Mouse (Mus musculus): ENCODE data around the gene Mum1. TPM values are rescaled to one million over a fixed set of nuclear protein-coding genes. Genes with fewer than 3 reads are reported as not detected.
A peak's percentile ranks its signal among the peaks of the same experiment; 100 is the strongest.

Mum1 gene
- polyA plus RNA-seq, 1 experiment from 2014 or later, result 21.9 TPM

DNA sequence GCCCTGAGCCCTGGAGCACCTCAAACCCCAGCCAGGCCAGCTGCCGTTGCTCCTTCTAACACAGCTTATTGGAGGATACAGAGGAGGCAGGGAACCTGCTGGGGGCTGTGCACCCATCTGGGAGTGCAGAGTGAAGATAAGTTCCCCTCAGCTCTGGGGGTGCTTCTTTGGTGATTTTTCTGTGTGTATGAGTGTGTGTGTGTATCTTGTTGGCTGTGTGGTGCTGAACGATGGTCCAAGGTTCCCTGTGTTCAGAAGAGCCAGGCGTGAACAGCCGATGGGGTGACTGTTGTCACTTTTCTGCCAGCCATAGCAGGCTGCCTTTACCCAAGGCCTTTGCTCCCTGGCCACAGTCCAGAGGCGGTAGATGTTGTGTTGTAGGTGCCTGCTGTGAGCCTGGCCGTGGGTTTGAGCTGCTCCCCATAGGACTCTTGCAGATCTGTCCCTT is 44.5 kb downstream of the Mum1 start:
- H3K4me2 ChIP-seq (replicated peaks; ENCODE audit: low read depth), result peak overlapping the region; percentile 40
- 40% methylated on average over 6 of the region's 6 CpGs for WGBS
- H3K27ac ChIP-seq (ENCODE audit: low read depth, low read length), result peak overlapping the region; percentile 87
- TF ChIP-seq CTCF (IDR thresholded peaks at IDR 0.05; ENCODE audit: low read depth), result no peak
- no peaks in the 10 kb centered on the region for H3K9me3 ChIP-seq (ENCODE audit: control insufficient read depth)
- H3K9ac ChIP-seq (ENCODE audit: low read depth, low read length), result 0 out of 2 replicates have a peak overlapping the region, but pooled peaks have one; percentile 0
- 0 out of 2 replicates have a peak, but pooled peaks cover 6% of the 10 kb centered on the region for H3K4me1 ChIP-seq (replicated peaks; ENCODE audit: control insufficient read depth, insufficient read depth, low read length)
- H3K36me3 ChIP-seq (ENCODE audit: control insufficient read depth, insufficient read depth), result peaks cover 21% of the 10 kb centered on the region
- no peaks in the 10 kb centered on the region for H3K27me3 ChIP-seq (replicated peaks; ENCODE audit: control insufficient read depth, insufficient read depth, low read length)
- ATAC-seq, result peak; percentile 51
- no peak overlapping the region for H3K4me3 ChIP-seq (ENCODE audit: low read depth, low read length)

DNA sequence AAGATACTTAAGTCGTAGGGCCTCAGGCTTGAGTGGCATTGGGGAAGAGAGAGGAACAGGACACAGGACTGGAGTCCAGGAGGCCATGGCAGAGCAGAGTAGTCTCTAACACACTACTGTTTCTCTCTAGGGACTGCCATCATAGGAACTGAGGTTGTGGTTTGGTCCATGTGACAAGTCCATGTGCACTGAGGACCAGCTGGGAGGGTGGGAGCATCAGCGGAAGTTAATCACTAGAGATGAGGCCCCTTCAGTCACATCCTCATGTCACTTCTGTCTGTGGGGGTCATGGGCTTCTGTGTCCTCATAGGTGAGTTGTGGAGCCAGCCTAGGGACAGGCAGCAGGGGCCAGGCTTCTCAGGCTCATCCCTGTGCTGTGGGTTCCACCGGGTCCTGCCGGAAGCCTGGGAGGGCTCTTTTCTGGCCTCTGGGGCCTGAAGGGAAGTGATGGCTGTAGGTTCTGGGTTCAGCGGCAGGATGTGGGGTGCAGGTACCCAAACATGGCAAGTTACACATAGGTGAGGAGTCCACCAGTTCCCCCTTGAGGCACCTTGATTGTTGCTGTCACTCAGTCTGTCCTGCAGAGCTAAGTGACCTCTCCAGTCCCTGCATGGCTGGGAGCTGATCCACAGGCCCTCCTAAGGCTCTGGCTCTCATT is 45.1 kb downstream of the Mum1 start:
- no peaks in the 10 kb centered on the region for H3K9me3 ChIP-seq (ENCODE audit: control insufficient read depth)
- H3K9ac ChIP-seq (ENCODE audit: low read depth, low read length), result peak overlapping the region; percentile 18; the same call in 1 of the 2 replicates
- H3K27ac ChIP-seq (ENCODE audit: low read depth, low read length), result peak overlapping the region; percentile 87
- H3K36me3 ChIP-seq (ENCODE audit: control insufficient read depth, insufficient read depth), result peaks cover 27% of the 10 kb centered on the region
- no peak for TF ChIP-seq CTCF (IDR thresholded peaks at IDR 0.05; ENCODE audit: low read depth)
- 0 out of 2 replicates have a peak, but pooled peaks cover 6% of the 10 kb centered on the region for H3K4me1 ChIP-seq (replicated peaks; ENCODE audit: control insufficient read depth, insufficient read depth, low read length)
- ATAC-seq, result no peak
- no peaks in the 10 kb centered on the region for H3K27me3 ChIP-seq (replicated peaks; ENCODE audit: control insufficient read depth, insufficient read depth, low read length)
- H3K4me2 ChIP-seq (replicated peaks; ENCODE audit: low read depth), result peak overlapping the region; percentile 40
- no peak overlapping the region for H3K4me3 ChIP-seq (ENCODE audit: low read depth, low read length)
- 68% methylated on average over 5 of the region's 5 CpGs for WGBS

DNA sequence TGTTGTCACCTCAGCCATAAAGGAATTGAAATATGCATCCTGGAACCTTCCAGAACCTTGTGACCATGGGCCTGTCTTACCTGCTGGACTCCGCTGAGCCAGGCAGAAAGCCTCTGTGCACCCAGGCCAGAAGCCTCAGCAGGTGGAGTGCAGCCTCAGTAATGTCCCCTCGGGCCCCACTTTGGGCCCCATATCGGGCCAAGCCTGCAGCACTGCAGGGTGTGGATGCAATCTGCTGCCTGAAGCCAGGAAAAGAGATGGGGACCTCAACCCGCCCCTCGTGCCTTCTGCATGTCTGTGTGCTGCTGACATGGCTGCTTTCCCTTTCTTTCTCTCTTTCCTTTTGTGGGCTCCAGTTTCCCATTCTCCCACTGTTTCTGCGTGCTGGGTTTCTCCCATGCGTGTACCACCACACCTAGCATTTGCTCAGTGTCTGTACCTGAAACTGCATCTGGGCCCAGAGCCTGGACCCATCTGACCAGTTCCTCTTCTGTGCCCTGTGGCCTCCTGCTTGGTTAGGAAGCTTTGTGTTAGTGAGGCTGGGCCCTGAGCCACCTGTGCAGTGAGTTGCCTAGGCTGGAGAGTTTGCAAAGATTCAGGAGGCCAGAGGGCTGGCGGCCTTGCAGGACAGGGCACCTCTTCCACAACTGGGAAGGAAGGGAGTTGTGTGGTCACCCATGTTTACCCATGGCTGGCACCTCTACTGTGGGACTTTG is 45.8 kb downstream of the Mum1 start:
- Histone ChIP-seq H3K9ac (ENCODE audit: low read depth, low read length) (no peak overlapping the region), H3K36me3 (ENCODE audit: control insufficient read depth, insufficient read depth) (peaks cover 31% of the 10 kb centered on the region), H3K4me1 (replicated peaks; ENCODE audit: control insufficient read depth, insufficient read depth, low read length) (0 out of 2 replicates have a peak, but pooled peaks cover 6% of the 10 kb centered on the region), H3K27me3 (replicated peaks; ENCODE audit: control insufficient read depth, insufficient read depth, low read length) (no peaks in the 10 kb centered on the region), H3K27ac (ENCODE audit: low read depth, low read length) (peak overlapping the region; percentile 87), H3K4me3 (ENCODE audit: low read depth, low read length) (no peak overlapping the region), H3K9me3 (ENCODE audit: control insufficient read depth) (no peaks in the 10 kb centered on the region), H3K4me2 (replicated peaks; ENCODE audit: low read depth) (peak overlapping the region; percentile 27; the same call in 1 of the 2 replicates)
- 51% methylated on average over 8 of the region's 8 CpGs for WGBS
- no peak for TF ChIP-seq CTCF (IDR thresholded peaks at IDR 0.05; ENCODE audit: low read depth)
- ATAC-seq, result peak; percentile 30; the same call in 1 of the 2 replicates

DNA sequence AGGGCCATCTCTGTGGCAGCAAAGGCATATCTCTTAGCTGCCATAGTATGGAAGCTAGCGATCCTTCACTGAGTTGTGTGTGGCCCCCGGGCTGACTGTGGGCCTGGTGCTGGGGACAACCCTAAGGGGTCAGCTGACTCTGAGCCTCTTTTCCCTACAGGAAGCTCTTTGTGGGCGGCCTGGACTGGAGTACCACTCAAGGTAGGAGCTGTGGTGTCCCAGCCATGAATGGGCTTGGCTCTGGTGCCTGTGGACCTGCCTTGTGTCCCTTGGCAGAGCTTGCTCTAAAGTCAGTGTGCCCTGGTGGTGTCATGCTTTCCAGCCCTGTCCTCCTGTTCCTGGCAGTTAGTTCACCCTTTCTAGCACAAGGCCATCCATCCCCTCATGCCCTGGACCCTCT is 47.6 kb downstream of the Mum1 start:
- TF ChIP-seq CTCF (IDR thresholded peaks at IDR 0.05; ENCODE audit: low read depth), result no peak

DNA sequence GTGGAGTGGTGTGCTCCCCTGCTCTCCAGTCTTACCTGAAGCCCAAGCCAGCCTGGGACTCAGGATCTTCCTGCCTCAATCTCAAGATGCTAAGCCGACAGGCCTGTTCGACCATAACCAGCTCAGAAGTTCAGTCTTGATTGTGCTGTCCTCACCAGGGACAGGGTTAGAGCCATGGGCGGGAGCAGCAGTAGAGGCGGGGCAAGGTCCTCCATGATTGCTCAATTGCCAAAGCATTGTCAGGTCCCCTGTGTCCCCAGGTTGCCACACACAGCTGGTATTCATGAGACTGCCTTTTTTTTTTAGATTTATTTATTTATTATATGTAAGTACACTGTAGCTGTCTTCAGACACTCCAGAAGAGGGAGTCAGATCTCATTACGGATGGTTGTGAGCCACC is 50.0 kb downstream of the Mum1 start:
- Histone ChIP-seq H3K27me3 (replicated peaks; ENCODE audit: control insufficient read depth, insufficient read depth, low read length) (no peaks in the 10 kb centered on the region), H3K9me3 (ENCODE audit: control insufficient read depth) (no peaks in the 10 kb centered on the region), H3K4me3 (ENCODE audit: low read depth, low read length) (no peak overlapping the region), H3K9ac (ENCODE audit: low read depth, low read length) (no peak overlapping the region), H3K27ac (ENCODE audit: low read depth, low read length) (no peak overlapping the region), H3K36me3 (ENCODE audit: control insufficient read depth, insufficient read depth) (peaks cover 69% of the 10 kb centered on the region), H3K4me2 (replicated peaks; ENCODE audit: low read depth) (no peak overlapping the region), H3K4me1 (replicated peaks; ENCODE audit: control insufficient read depth, insufficient read depth, low read length) (0 out of 2 replicates have a peak, but pooled peaks cover 3% of the 10 kb centered on the region)
- peak; percentile 70 for ATAC-seq
- 44% methylated on average over 5 of the region's 5 CpGs for WGBS
- TF ChIP-seq CTCF (IDR thresholded peaks at IDR 0.05; ENCODE audit: low read depth), result 0 out of 2 replicates have a peak, but pooled peaks have one; percentile 5

More for the DNA sequence above, 47.6 kb downstream of the Mum1 start:
- Histone ChIP-seq H3K27me3 (replicated peaks; ENCODE audit: control insufficient read depth, insufficient read depth, low read length) (no peaks in the 10 kb centered on the region), H3K9me3 (ENCODE audit: control insufficient read depth) (no peaks in the 10 kb centered on the region), H3K9ac (ENCODE audit: low read depth, low read length) (no peak overlapping the region), H3K4me3 (ENCODE audit: low read depth, low read length) (no peak overlapping the region), H3K4me1 (replicated peaks; ENCODE audit: control insufficient read depth, insufficient read depth, low read length) (0 out of 2 replicates have a peak, but pooled peaks cover 6% of the 10 kb centered on the region), H3K27ac (ENCODE audit: low read depth, low read length) (peak overlapping the region; percentile 23; the same call in 1 of the 2 replicates), H3K4me2 (replicated peaks; ENCODE audit: low read depth) (0 out of 2 replicates have a peak overlapping the region, but pooled peaks have one; percentile 7), H3K36me3 (ENCODE audit: control insufficient read depth, insufficient read depth) (peaks cover 50% of the 10 kb centered on the region)
- ATAC-seq, result no peak
- WGBS, result 77% methylated on average over 3 of the region's 3 CpGs

DNA sequence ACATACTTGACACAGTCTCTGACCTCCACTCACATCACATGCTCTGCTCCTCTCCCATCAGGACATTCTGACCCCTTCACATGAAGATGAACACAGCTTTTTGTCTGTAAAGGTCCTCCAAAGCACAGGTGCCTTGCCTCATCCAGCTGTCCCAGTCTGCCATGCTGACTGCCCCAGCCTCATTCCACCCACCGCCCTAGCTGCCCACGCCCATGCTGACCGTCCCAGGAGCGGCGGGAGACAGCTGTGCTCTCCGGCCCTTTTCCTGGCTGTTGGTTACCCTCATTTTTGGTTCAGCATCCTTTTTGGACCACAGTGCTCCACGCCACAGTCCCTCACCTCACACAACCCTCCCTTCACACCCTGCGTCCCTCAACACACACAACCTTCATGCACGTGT is 52.2 kb downstream of the Mum1 start:
- 92% methylated on average over 9 of the region's 9 CpGs for WGBS
- H3K27me3 ChIP-seq (replicated peaks; ENCODE audit: control insufficient read depth, insufficient read depth, low read length), result no peaks in the 10 kb centered on the region
- H3K36me3 ChIP-seq (ENCODE audit: control insufficient read depth, insufficient read depth), result peaks cover 80% of the 10 kb centered on the region
- H3K9ac ChIP-seq (ENCODE audit: low read depth, low read length), result no peak overlapping the region
- TF ChIP-seq CTCF (IDR thresholded peaks at IDR 0.05; ENCODE audit: low read depth), result no peak
- H3K4me3 ChIP-seq (ENCODE audit: low read depth, low read length), result no peak overlapping the region
- no peaks in the 10 kb centered on the region for H3K9me3 ChIP-seq (ENCODE audit: control insufficient read depth)
- ATAC-seq, result no peak
- H3K4me1 ChIP-seq (replicated peaks; ENCODE audit: control insufficient read depth, insufficient read depth, low read length), result 0 out of 2 replicates have a peak, but pooled peaks cover 5% of the 10 kb centered on the region
- no peak overlapping the region for H3K4me2 ChIP-seq (replicated peaks; ENCODE audit: low read depth)
- 0 out of 2 replicates have a peak overlapping the region, but pooled peaks have one; percentile 21 for H3K27ac ChIP-seq (ENCODE audit: low read depth, low read length)
